In genomic region chr12:117681273-117681672, GRCm38 (mm10) we compare ENCODE assay signal across 24 mouse cellular contexts.
DNase-seq lines count a peak whose midpoint lies in the region; ATAC-seq and TF ChIP-seq lines count a peak whose summit lies in the region.
"Had no signal": no experiment of that assay in that cellular context is flagged by ENCODE, and none has a peak within 500 bp of the region (broad histone marks: within the 10 kb centered on the region; RNA-seq: fewer than 3 reads in every experiment).

No protein-coding gene starts in this region.

- 56% methylated on average over 4 of the region's 4 CpGs for WGBS in liver, embryonic 16.5 days (ENCODE audit: insufficient replicate concordance)
- WGBS in liver, embryonic 12.5 days (ENCODE audit: insufficient replicate concordance), result 70% methylated on average over 4 of the region's 4 CpGs

- peak; percentile 54 for DNase-seq in adrenal gland, adult 2 months
- no peak for DNase-seq in adrenal gland, adult 18-20 months (ENCODE audit: low spot score in 2 of 2)
- DNase-seq in thymus, postnatal 25 days, result no peak
- DNase-seq in spleen, postnatal 4 days (ENCODE audit: low spot score in 2 of 2), result no peak
- DNase-seq: cerebellum, adult 9-10 months; gastrocnemius, adult 2 months; heart, postnatal 4 days; kidney, adult 18-20 months; kidney, postnatal 25 days; liver, embryonic 13.5 days; right cerebral cortex, postnatal 25 days; thymus, postnatal 4 days had no signal

- H3K27me3 ChIP-seq in liver, embryonic 16.5 days (ENCODE audit: control insufficient read depth, insufficient read depth, low read depth, low read length), result no peaks in the 10 kb centered on the region
- no peaks in the 10 kb centered on the region for H3K27me3 ChIP-seq in liver, embryonic 12.5 days (replicated peaks)
- no peaks in the 10 kb centered on the region for H3K27me3 ChIP-seq in ES-Bruce4 (ENCODE audit: control insufficient read depth, insufficient read depth, low read length, poor library complexity, severe bottlenecking)
- H3K27me3 ChIP-seq: heart, embryonic 15.5 days; liver, embryonic 13.5 days; lung, embryonic 15.5 days; neural tube, embryonic 15.5 days had no signal

- TF ChIP-seq CTCF in ES-Bruce4 (IDR thresholded peaks at IDR 0.05; ENCODE audit: low read depth, low read length), result no peak

- no peaks in the 10 kb centered on the region for H3K9me3 ChIP-seq in liver, embryonic 16.5 days (replicated peaks; ENCODE audit: control insufficient read depth, low read length)
- H3K9me3 ChIP-seq in liver, embryonic 12.5 days (replicated peaks), result no peaks in the 10 kb centered on the region
- H3K9me3 ChIP-seq in ES-Bruce4 (replicated peaks; ENCODE audit: control insufficient read depth, insufficient read depth, low read length, poor library complexity, severe bottlenecking), result no peaks in the 10 kb centered on the region
- H3K9me3 ChIP-seq: forebrain, embryonic 12.5 days; heart, embryonic 15.5 days; limb, embryonic 10.5 days; liver, embryonic 13.5 days; lung, embryonic 15.5 days; neural tube, embryonic 15.5 days had no signal

- TF ChIP-seq EP300 in ES-Bruce4 (IDR thresholded peaks at IDR 0.05; ENCODE audit: insufficient read depth, low read depth, low read length), result peak; percentile 95

- no peak for TF ChIP-seq POLR2A in ES-Bruce4 (IDR thresholded peaks at IDR 0.05; ENCODE audit: insufficient read depth, low read length)

- H3K36me3 ChIP-seq in liver, embryonic 16.5 days (ENCODE audit: control insufficient read depth, insufficient read depth), result no peaks in the 10 kb centered on the region
- no peaks in the 10 kb centered on the region for H3K36me3 ChIP-seq in liver, embryonic 12.5 days
- H3K36me3 ChIP-seq in ES-Bruce4 (ENCODE audit: control insufficient read depth, insufficient read depth, low read length, poor library complexity, severe bottlenecking), result no peaks in the 10 kb centered on the region
- H3K36me3 ChIP-seq: forebrain, embryonic 12.5 days; heart, embryonic 15.5 days; limb, embryonic 10.5 days; liver, embryonic 13.5 days; lung, embryonic 15.5 days; neural tube, embryonic 15.5 days had no signal

- no peaks in the 10 kb centered on the region for H3K4me1 ChIP-seq in liver, embryonic 16.5 days (ENCODE audit: control insufficient read depth, low read depth, low read length)
- peaks cover 6% of the 10 kb centered on the region; the same call in 1 of the 2 replicates for H3K4me1 ChIP-seq in liver, embryonic 12.5 days
- H3K4me1 ChIP-seq in ES-Bruce4 (ENCODE audit: control insufficient read depth, insufficient read depth, low read length), result peaks cover 12% of the 10 kb centered on the region
- peaks cover 30% of the 10 kb centered on the region for H3K4me1 ChIP-seq in brown adipose tissue, adult 24 weeks (ENCODE audit: control insufficient read depth, insufficient read depth, insufficient read length, low read length)
- H3K4me1 ChIP-seq: liver, embryonic 13.5 days had no signal

- no peak overlapping the region for H3K27ac ChIP-seq in liver, embryonic 16.5 days (ENCODE audit: low read length)
- H3K27ac ChIP-seq in liver, embryonic 12.5 days, result no peak overlapping the region
- H3K27ac ChIP-seq in ES-Bruce4 (ENCODE audit: insufficient read depth, low read length), result peak overlapping the region; percentile 0; the same call in 1 of the 2 replicates
- H3K27ac ChIP-seq in brown adipose tissue, adult 24 weeks (replicated peaks; ENCODE audit: low read depth, low read length), result peak overlapping the region; percentile 19; the same call in 1 of the 2 replicates
- H3K27ac ChIP-seq: forebrain, embryonic 12.5 days; gastrocnemius, adult 2 months; heart, embryonic 15.5 days; left cerebral cortex, adult 2 months; limb, embryonic 10.5 days; liver, embryonic 13.5 days; lung, embryonic 15.5 days; neural tube, embryonic 15.5 days had no signal

- no peak overlapping the region for H3K4me3 ChIP-seq in liver, embryonic 16.5 days (ENCODE audit: low read depth, low read length)
- H3K4me3 ChIP-seq in liver, embryonic 12.5 days, result no peak overlapping the region
- no peak overlapping the region for H3K4me3 ChIP-seq in ES-Bruce4 (ENCODE audit: low read depth, low read length)
- H3K4me3 ChIP-seq in brown adipose tissue, adult 24 weeks (ENCODE audit: insufficient read depth, low read depth, low read length), result no peak overlapping the region
- H3K4me3 ChIP-seq: forebrain, embryonic 12.5 days; gastrocnemius, adult 2 months; heart, embryonic 15.5 days; left cerebral cortex, adult 2 months; limb, embryonic 10.5 days; liver, embryonic 13.5 days; lung, embryonic 15.5 days; neural tube, embryonic 15.5 days had no signal

- H3K9ac ChIP-seq in liver, embryonic 16.5 days (ENCODE audit: low read depth, low read length), result no peak overlapping the region
- H3K9ac ChIP-seq in liver, embryonic 12.5 days, result no peak overlapping the region
- no peak overlapping the region for H3K9ac ChIP-seq in ES-Bruce4 (ENCODE audit: low read depth, poor library complexity, severe bottlenecking)
- H3K9ac ChIP-seq: forebrain, embryonic 12.5 days; heart, embryonic 15.5 days; liver, embryonic 13.5 days; lung, embryonic 15.5 days; neural tube, embryonic 15.5 days had no signal

- no peak overlapping the region for H3K4me2 ChIP-seq in liver, embryonic 16.5 days (ENCODE audit: low read depth, low read length)
- H3K4me2 ChIP-seq in liver, embryonic 12.5 days, result no peak overlapping the region
- H3K4me2 ChIP-seq: forebrain, embryonic 12.5 days; heart, embryonic 15.5 days; liver, embryonic 13.5 days; lung, embryonic 15.5 days; neural tube, embryonic 15.5 days had no signal

- ATAC-seq in liver, embryonic 16.5 days (ENCODE audit: low read depth), result 0 out of 2 replicates have a peak, but pooled peaks have one; percentile 16
- no peak for ATAC-seq in liver, embryonic 12.5 days
- ATAC-seq: CD4-positive, CD25-positive, alpha-beta regulatory T cell, adult 4 months; midbrain, embryonic 16.5 days had no signal

Comparison
In these comparisons a context has a peak if more than half of its experiments do, and no peak if none do; other contexts are left out.
1. H3K27ac ChIP-seq: peak in ES-Bruce4 (single experiment) and brown adipose tissue, adult 24 weeks (single experiment); none in liver, embryonic 16.5 days (single experiment) and liver, embryonic 12.5 days (single experiment).